Mouse (Mus musculus) skeletal muscle tissue, adult 2 months (tissue): ENCODE data around the gene Sh3rf1.

Experiments
- DNase-seq: peaks from one replicate; pipeline ENCODE4 v3.0.0-alpha.2; 2012; ENCODE audit warnings: low read depth, low spot score

The Sh3rf1 gene

DNA sequence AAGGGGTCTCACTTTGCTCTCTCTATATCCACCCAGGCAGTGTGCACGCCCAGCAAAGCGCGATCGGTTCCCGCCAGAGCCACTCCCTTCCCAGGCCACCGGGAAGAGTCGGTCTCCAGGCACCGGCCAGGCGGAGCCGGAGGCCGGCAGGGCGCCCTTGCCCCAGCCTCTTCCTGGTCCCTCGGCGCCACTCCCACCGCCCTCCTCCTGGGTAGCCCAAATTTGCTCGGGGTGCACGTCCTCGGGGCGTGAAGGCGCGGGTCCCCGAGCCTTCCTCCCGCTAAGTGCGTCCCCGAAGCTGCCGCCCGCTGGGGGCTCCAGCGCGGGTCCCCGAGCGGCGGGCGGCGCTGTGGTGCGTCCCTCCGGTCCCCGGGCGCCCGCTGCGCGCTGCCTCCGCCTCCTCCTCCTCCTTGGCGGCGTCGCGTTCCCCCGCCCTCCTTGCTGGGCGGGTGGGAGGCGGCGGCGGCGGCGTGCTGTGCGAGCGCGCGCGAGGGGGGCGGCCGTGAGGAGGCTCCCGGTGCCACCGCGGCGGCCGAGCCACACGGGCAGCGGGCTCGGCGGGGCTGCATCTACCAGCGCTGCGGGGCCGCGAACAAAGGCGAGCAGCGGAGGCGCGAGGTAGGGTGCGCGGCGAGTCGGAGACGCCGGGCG is at the start of gene Sh3rf1:
Gene Sh3rf1 (plus strand): TSS at position 144 of the 651 bp plus-strand sequence.
- peak; percentile 36 for DNase-seq

DNA sequence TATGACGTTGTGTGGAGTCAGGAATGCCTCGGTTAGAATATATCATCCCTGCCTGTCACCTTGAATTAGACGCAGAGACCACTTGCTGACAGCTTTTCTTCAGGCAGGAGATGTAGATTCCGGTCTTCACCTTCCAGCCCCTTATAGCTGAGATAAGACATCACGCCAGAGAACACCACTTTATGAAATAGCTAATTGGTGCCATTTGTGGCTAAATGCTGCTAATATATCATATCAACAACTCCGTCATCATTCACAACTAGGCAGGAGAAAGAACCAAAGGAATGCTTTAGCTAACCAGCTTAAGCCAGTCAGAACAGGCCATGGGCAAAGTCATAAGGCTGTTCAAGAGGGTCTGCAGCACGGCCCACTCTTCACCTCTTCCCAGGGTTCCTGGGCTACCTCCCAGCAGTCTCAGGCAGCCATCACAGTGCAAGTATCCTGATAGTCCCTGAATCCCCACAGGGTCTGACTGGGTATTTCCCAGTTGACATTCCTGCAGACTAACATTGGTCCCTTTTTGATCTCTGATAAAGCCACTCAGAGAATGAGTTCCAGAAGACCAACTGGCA is 49.7 kb upstream of the Sh3rf1 start:
- no peak for DNase-seq

DNA sequence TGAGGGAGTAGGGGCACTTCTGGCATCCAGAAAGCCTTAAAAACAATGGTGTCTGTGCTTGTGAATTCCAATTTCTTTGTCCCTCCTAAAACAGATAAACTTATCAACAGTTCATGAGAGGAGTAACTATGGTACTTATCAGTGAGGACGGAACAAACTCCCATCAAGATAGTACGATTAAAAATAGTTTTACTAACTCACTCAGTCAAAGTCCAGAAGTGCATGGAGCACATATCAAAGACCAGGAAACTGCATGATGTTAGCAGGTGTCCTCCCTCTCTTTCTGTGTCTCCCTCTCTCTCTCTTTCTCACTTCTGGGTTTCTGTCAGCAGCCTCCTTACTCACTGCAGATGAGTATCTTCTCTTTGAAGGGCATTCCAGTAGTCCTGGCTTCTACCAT is 47.8 kb upstream of the Sh3rf1 start:
- DNase-seq = no peak

DNA sequence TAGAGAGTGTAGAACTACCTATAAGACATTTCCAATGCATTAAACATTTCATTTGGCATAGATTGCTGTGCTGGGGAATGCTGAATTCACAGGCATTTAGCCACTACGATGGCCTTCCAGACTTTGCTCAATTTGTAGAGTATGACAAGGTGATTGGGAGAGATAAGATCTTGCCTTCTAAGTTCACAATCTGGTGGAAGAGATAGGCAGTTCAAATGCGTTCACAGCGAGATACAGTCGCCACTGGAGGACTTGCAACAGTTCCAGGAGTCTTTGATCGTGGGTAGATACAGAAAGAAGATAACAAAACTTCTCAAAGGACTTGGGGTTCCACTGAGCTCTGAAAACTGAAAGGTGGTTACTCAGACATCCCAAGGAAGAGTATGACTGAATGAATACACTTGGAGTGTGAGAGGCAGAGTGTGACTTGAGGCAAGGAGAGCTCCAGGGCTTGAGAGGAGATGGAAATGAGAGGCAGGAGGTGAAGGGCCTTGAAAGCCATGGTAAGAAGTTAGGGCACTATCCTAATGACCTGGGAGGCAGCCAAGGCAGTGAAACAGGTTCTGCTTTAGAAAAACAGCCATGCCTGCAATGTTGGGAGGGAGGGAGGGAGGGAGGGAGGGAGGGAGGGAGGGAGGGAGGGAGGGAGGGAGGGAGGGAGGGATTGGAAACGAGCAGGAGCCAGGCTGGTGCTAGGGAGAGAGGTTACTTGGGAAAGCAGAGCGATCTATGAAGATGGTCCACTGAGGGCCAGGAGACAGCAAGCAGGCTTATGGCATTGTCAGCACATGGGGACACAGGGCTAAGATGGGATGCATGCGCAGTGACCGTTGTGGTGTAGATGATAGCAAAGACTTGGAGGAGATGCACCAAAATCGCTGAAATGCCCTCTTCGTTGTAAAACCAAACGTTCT is 45.7 kb upstream of the Sh3rf1 start:
- DNase-seq = no peak

DNA sequence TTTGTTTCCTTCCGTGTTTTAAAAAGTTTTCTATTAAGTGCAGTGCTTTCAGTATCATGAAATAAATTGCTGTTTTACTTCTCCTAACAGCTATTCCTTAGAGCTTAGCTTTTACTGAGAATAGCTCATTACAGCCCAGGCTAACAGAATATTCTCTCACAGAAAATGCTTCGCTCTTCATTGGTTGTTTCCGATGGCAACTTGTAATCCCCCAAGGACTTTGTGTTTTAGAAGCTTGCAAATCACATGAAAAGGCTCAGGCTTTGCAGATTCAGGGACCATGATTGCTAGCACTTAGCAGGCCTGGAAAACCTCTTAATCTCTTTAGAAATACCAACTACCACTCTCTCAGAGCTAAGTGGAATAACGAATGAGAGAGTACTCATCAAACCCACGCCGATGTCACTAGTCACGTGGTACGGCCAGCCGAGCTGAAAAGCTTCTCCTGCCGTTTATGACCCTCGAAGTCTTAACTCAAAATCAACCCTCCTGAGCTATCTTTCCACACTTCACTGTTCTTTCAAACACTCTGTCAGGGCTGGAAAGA is 45.0 kb upstream of the Sh3rf1 start:
- no peak for DNase-seq

DNA sequence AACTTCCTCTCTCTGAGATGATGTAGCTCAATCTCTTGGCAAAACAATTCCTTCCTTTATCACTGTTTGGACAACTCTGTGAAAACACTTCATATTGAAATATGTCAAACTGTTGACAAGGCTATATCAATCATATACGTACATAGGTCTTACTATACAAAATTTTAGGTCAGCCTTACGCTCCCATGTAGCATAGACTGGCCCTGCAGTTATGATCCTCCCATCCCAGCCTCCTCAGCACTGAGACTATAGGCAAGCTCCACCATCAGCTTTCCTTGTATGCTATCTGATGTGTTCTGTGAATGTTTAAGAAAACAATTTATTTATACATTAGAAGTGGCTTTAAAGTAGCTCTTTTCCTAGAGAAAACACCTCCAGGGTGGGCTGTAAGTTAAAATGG is 42.1 kb upstream of the Sh3rf1 start:
- DNase-seq = no peak

DNA sequence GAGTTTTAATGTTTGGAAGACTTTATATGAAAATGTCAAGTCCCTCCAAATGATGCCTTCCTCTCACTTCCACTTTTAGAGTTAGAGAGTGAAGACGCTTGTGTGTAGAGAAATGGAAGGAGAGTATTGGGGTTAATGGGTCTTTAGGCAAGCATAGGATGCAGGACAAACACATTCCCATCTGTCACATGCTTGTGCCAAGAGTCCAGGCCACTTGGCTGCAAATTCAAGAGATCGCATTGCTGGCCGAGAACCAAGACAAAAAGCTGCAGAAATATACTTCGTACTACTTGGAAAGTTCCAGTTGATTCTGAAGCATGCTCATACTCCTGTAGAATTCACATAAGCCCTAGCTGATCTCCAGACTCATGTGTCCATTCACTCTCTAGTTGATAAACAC is 41.7 kb upstream of the Sh3rf1 start:
- DNase-seq = no peak

DNA sequence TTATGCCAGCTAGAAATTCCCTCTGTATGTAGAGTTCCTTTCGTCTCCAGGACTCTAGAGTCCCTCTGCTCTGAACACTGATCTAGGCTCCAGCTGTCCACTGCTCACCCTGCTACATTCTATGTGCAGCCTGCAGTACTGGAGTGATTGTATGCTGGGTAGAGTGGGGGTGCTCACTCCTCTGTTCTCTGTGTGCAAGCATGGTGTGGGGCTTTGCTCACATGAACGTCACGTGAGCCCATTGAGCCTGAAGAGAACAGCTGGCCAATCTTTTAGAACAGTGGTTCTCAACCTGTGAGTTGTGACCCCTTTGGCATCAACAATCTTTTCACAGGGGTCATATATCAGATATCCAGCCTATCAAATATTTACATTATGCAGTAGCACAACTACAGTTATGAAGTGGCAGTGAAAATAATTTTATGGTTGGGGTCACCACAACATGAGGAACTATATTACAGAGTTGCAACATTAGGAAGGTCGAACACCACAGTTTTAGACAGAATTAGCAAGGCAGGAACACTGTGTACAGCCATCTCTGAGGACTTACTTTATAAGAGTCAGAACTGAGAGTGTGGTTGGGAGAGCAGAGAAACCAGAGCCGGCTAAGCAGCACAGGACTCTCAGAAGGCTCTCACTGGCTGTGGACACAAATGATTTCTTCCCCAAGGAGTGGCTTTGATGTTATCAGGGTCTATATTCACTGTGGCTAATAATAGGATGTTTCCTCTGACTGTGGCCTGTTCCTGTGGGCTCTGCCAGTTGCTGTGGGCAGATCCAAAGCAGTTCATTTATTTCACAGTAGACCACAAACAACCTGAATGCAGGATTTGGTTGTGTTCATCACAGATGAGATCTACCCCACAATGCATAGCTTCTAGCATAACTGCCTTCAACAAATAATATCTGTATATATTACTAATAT is 38.1 kb upstream of the Sh3rf1 start:
- DNase-seq = no peak

DNA sequence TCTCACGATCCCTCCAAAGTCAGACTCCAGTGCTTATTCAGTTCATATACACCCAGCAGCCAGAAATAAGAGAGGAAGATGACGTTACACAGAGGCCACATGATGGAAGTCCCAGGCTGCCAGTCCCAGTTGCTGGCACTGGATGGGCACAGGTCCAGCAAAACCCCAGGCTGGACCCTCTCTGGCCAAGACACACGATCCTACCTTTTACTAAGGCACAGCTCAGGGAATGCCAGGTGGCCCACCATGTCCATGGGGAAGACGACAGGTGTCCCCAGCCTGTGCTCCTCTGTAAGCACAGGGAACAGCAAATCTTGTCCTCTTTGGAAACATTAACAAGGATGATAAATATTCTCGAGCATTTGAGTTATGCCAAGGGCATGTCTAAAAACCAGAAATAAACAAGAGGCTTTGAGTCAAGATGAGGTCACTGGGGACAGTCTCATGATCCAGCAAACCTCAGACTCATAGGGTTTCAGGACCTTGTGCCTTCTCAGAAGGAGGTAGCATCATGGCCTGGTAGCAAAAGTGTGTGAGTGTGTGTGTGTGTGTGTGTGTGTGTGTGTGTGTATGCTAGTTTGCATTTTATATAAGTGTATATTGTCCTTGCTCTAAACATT is 29.3 kb upstream of the Sh3rf1 start:
- DNase-seq = no peak

DNA sequence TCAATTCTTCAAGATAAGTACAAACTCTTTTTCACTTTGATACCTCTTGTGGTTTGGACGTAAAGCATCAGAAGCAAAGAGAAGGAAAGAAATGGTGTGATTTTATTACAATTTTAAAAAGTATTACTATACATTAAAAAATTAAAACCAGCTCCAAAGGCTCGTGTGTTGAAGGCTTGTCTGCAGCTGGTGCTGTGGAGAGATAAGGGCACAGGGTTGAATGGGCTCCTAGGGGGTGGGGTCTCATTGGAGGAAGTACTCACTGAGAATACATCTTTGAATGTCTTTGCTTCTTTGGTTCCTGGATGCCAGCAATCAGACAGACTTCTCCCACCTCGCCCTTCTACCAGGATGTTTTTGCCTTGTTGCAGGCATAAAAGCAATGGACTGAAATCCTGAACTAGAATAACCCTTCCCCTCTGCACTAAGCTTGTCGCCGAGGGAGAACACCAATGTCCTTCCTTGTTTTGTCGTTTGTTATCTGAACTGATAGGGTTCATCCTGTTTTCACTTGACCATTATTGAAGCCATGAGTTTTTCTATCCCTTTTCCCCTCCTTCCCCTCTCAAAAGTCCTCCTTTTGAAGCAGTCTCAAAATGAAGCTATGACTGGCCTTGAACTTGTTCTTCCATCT is 23.3 kb upstream of the Sh3rf1 start:
- no peak for DNase-seq

DNA sequence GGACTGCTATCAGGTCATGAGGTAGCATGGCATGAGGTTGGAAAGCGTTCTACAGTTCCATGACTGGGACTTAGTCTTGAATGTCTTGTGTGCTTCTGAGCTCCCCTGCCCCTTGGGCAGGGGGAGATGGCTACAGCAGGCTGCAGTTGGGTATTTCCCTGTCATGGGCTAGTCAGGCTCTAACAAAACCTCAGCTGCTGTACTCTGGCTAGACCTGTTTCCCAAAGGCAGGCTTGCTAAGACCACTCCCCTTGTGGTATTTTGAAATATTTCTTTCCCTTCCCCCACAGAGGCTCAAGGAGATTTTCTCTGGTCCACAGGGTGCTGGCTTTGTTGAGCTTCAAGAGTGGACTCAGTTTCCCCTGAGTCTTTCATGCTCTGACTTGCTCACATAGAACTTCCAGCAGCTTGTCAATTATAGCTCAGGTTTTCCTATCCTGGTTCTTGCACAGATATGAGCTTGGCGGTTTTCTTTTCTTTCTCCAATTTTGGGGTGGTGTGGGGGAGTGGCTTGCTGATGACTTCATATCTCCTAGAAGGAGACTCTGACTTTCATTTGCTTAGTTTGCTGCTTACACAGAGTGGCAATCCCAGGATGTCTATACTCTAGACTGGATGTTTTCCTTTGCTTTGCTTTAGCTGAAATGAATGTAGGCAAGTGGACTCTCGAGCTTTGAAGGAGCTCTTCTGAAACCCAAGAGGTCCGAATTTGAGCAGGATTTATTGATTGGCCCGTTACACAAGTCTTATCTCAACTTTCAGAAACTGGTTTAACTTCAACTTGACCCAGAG is 20.4 kb upstream of the Sh3rf1 start:
- DNase-seq = no peak

DNA sequence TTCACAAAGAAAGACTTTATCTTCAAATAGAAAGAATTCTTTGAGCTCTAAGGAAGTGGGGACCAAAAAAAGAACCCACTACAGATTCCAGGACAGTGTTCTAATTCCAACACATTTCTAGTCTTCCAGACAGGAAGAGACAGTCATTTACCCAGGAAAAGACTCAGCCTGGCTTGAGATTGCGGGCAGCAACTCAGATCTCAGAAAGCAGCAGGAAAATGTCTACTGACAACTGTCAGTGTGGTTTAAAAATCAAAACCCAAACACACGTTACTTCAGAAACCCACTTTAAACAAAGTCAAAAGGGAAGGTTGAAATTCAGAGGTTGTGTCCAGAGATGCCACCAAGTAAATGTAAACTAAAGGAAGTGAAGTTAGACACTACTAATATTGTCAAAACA is 16.8 kb upstream of the Sh3rf1 start:
- DNase-seq = no peak

DNA sequence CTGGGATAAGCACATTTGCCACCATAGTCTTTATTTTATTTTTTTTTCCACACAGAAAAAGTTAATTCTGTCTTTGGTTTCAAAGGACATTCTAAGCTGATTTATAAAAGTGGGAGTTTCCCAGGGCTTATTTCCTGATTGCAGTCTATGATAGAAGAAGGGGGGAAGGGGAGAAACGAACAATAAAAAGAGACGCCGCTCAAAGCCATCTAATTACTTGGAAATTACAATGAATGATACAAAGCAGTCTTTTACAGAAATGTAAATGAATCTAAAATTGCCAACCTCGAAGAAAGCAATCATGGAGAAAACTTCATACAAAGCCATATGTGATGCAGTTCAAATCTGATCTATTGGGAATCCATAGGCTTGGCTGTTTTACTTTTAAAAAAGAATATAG is 16.0 kb upstream of the Sh3rf1 start:
- no peak for DNase-seq

DNA sequence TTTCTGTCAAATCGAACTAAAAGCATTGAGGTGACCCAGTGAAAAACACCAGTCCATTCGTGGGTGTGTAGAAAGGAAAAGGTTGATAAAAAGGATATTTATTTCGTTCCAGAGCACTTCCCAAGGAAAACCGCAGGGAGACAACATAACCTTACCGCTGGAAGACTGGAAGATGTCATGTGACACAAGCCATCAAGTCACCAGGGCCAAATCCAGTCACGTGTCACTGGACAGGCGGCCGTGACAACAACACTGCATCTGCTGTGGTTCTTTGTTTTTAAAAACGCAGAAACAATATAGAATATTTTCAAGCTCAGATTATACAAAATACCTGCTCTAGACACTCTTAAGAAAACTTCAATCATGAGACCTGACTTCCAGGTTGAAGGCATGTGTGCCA is 15.0 kb upstream of the Sh3rf1 start:
- no peak for DNase-seq

DNA sequence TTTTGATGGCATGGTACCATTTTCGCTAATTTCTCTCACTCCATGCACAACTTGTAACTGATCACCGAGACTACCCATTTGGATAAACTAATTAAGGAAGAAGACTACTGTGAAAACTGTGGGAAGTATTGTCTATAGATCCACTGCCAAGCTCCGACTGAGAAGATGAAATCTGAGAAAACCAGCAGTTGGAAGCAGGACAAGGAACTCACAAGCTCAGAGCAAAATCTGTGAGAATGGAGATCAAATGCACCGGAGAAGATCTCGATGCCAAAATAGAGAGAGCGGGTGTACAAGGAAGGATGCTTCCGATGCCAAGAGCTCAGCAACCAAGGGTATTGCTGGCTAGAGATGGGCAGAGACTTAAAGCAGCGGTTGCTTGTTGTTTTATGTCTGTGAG is 12.8 kb upstream of the Sh3rf1 start:
- no peak for DNase-seq

DNA sequence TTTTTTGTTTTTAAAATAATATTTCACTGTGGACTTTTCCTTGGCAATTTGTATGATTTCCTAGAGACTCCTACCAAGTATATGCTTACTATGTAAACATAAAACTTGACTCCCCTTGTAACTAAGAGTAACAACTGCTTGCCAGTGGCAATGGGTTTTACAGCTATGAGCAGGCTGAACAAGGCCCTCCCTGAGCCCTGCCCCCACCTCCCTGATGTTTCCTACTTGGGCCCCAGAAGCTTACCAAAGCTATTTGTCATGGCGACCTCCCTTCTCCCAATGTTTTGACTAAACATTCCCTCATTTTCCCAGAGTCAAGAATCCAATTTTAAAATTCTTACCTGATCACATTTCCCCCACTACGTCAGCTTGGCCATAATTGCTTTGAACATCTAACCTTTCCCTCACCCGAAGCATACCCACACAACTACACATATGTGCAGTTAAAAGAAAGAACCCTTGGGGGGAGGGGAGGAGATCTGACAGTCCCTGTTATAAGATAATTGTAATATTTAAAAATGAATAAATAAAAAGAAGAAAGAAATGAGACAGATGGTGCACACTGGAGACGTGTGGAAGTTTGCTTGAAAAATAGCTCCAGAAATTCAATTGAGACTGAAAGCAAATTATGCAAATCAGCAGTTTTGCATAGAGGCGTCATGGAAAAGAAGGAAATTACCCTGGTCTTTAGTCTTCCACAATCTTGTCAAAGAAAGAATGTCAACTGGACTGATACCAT is 8.4 kb upstream of the Sh3rf1 start:
- DNase-seq = no peak

DNA sequence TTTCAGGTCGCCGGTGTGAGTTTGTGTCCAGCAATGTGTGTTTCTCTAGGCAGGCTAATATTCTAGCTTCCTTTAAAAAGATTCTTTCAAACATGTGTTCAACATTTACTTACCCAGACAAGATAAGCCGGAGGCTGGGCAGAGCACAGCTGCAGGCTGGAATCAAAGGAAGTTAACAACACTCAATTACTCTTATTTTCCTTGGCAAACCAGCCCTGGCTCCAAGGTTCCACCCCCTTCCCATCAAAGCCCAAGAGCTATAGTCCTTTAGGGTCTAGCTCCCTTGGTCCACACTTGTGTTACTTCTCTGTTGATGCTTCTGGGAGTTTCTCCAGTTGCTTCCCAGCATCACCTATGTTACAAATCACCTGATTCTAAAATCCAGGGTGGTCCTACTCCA is 6.7 kb upstream of the Sh3rf1 start:
- DNase-seq = no peak

DNA sequence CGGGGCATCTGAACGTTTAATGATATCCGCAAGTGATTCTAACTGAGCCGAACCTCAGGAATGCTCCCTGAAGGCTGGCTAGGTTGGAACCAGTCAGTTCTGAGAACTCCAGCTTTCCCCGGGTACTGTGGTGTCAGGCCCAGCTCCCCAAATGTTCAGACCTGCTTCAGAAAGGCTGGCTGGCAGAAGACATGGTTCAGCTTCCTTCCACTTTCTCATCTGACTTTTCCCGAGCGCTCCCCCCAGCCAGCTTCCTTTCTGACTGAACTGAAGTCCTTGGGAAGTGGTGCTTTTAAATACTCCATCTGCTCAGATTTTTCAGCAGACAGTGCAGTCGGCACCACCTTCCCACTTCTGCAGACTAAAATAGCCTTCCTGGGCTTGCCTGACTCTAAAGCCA is 6.2 kb upstream of the Sh3rf1 start:
- DNase-seq = no peak

DNA sequence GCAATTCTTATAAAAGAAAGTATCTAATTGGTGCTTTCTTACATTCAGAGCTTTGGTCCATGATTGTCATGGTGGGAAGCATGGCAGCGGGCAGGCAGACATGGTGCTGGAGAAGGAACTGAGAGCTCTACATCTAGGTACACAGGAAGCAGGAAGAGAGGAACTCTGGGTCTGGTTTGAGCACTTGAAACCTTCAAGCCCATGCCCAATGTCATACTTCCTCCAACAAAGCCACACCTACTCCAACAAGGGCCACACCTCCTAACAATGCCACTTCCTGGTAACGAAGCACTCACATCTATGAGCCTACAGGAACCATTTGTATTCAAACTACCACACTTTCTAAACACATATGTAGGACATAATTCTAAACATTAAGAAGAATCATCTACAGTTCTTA is 5.2 kb upstream of the Sh3rf1 start:
- DNase-seq = no peak
